Mouse (Mus musculus): ENCODE measurements at regions not wholly inside any gene's neighbourhood (a gene's known extent, or its start where the extent isn't known, plus 50 kb on each side); places are given as distances from the start of the nearest gene placed in this dataset.

DNA sequence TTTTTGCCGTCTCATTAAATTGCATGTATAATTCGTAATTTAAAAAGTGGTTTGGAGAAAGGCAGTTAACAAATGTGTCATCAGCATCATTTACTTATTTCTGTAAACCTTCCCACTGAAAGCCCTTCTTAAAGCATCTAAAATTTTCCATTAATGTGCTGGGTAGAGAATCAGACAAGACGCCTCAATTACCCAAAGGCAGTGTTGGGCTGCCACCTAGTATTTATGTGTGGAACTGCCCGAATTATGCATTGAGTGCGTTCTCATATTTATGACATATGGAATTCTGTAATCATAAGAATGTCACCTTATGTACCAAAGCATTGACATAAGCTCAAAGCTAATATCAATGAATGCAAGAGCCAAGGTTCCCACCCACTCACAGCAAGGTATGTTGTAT lies 300.7 kb downstream of the Pax3 start:
- Histone ChIP-seq H3K9ac (ENCODE audit: low read depth, low read length) (no peak overlapping the region), H3K4me1 (ENCODE audit: control insufficient read depth, low read depth, low read length) (no peaks in the 10 kb centered on the region), H3K4me3 (ENCODE audit: low read depth, low read length) (no peak overlapping the region), H3K4me2 (ENCODE audit: low read depth, low read length) (no peak overlapping the region), H3K9me3 (replicated peaks; ENCODE audit: control insufficient read depth, low read length) (no peaks in the 10 kb centered on the region; the same call in 1 of the 2 replicates), H3K36me3 (ENCODE audit: control insufficient read depth, insufficient read depth) (no peaks in the 10 kb centered on the region), H3K27ac (ENCODE audit: low read length) (no peak overlapping the region), H3K27me3 (ENCODE audit: control insufficient read depth, insufficient read depth, low read depth, low read length) (no peaks in the 10 kb centered on the region)
- no peak for ATAC-seq (ENCODE audit: low read depth)
- 52% methylated on average over 5 of the region's 5 CpGs for WGBS (ENCODE audit: insufficient replicate concordance)

DNA sequence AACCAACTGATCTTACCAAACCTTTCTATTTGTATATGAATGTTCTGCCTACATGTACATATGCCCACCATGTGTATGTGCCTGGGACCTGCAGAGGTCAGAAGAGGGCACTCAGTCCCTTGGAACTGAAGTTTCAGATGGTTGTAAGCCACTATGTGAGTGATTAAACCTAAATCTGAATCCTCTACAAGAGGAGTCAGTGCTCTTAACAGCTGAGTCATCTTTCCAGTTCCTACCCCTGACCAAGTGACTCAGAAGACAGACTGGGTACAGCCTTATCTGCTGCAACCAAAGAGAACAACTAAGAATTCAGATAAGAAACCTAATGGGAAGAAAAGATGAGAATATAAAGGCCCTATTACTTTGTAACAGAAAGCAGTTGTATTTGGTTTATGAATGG lies 317.9 kb downstream of the Pax3 start:
- no peak overlapping the region for H3K27ac ChIP-seq (ENCODE audit: low read length)
- H3K27me3 ChIP-seq (ENCODE audit: control insufficient read depth, insufficient read depth, low read depth, low read length): no peaks in the 10 kb centered on the region
- no peak overlapping the region for H3K4me3 ChIP-seq (ENCODE audit: low read depth, low read length)
- no peak overlapping the region for H3K4me2 ChIP-seq (ENCODE audit: low read depth, low read length)
- no peak overlapping the region for H3K9ac ChIP-seq (ENCODE audit: low read depth, low read length)
- no peaks in the 10 kb centered on the region for H3K36me3 ChIP-seq (ENCODE audit: control insufficient read depth, insufficient read depth)
- no peaks in the 10 kb centered on the region for H3K9me3 ChIP-seq (replicated peaks; ENCODE audit: control insufficient read depth, low read length)
- no peaks in the 10 kb centered on the region for H3K4me1 ChIP-seq (ENCODE audit: control insufficient read depth, low read depth, low read length)
- no peak for ATAC-seq (ENCODE audit: low read depth)

DNA sequence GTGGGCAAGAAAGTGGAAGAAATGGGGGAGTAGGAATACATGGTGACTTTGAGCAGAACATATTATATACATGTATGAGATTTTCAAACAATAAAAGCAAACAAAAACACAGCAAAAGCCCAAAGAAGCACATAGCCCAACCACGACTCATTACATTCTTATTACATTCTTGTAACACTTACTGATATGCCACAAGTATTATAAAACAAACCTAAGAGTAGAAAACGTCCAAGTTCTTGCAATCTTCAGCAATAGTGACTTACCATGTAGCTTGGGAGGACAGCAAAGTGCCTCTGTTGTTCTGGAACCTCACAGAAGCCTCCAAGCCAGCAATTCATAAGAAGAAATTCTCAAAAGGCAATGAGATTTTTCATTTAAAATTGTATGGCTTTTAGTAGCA lies 326.8 kb downstream of the Pax3 start:
- 23% methylated on average over 2 of the region's 2 CpGs for WGBS (ENCODE audit: insufficient replicate concordance)
- ATAC-seq (ENCODE audit: low read depth): no peak
- no peaks in the 10 kb centered on the region for H3K27me3 ChIP-seq (ENCODE audit: control insufficient read depth, insufficient read depth, low read depth, low read length)
- no peak overlapping the region for H3K27ac ChIP-seq (ENCODE audit: low read length)
- no peaks in the 10 kb centered on the region for H3K9me3 ChIP-seq (replicated peaks; ENCODE audit: control insufficient read depth, low read length)
- H3K36me3 ChIP-seq (ENCODE audit: control insufficient read depth, insufficient read depth): no peaks in the 10 kb centered on the region
- no peak overlapping the region for H3K4me3 ChIP-seq (ENCODE audit: low read depth, low read length)
- no peaks in the 10 kb centered on the region for H3K4me1 ChIP-seq (ENCODE audit: control insufficient read depth, low read depth, low read length)
- no peak overlapping the region for H3K9ac ChIP-seq (ENCODE audit: low read depth, low read length)
- H3K4me2 ChIP-seq (ENCODE audit: low read depth, low read length): no peak overlapping the region

DNA sequence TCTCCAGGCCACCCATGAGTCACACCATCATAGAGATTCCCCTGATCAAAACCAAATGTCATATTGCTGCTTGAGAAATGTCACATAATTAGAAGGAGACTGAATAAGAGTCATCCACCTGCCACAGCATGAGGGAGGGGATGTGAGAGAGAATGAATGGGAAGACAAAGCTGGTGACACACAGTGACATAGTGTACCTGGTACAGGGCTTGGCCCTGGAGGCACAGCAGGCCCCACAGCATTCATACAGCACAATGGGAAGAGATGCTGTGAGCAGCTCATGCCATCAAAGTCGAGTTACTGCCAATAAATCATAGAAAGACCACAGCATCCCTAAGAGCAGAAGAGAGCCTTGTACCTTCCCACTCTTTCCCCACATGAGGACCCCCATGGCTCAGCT lies 327.8 kb downstream of the Pax3 start:
- no peak for ATAC-seq (ENCODE audit: low read depth)

DNA sequence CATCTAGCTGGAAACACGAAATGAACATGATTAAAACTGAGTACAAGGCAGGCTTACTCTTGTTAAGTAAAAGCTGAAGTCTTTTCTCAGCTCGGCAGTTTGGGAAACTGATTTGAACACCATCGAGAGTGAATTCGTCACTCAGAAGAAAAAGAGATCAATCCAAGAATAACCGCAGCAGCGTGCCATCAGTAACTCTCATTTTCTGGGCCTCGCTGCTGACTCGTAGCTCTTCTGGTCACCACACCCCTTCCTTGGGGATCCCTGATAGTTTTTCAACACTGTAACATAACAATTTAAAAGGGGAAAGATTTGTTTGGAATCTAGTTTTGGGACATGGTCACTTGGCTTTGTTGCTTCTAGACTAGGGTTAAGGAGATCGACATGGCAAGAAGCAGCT lies 337.0 kb downstream of the Pax3 start:
- Histone ChIP-seq H3K4me2 (ENCODE audit: low read depth, low read length) (no peak overlapping the region), H3K27me3 (ENCODE audit: control insufficient read depth, insufficient read depth, low read depth, low read length) (no peaks in the 10 kb centered on the region), H3K9ac (ENCODE audit: low read depth, low read length) (no peak overlapping the region), H3K4me3 (ENCODE audit: low read depth, low read length) (no peak overlapping the region), H3K4me1 (ENCODE audit: control insufficient read depth, low read depth, low read length) (no peaks in the 10 kb centered on the region), H3K36me3 (ENCODE audit: control insufficient read depth, insufficient read depth) (no peaks in the 10 kb centered on the region), H3K9me3 (replicated peaks; ENCODE audit: control insufficient read depth, low read length) (no peaks in the 10 kb centered on the region), H3K27ac (ENCODE audit: low read length) (no peak overlapping the region)
- no peak for ATAC-seq (ENCODE audit: low read depth)
- WGBS (ENCODE audit: insufficient replicate concordance): 66% methylated on average over 9 of the region's 9 CpGs

More for the DNA sequence above, 327.8 kb downstream of the Pax3 start:
- no peak overlapping the region for H3K4me2 ChIP-seq (ENCODE audit: low read depth, low read length)
- no peak overlapping the region for H3K27ac ChIP-seq (ENCODE audit: low read length)
- no peak overlapping the region for H3K4me3 ChIP-seq (ENCODE audit: low read depth, low read length)
- H3K27me3 ChIP-seq (ENCODE audit: control insufficient read depth, insufficient read depth, low read depth, low read length): no peaks in the 10 kb centered on the region
- 38% methylated on average over 1 of the region's 1 CpGs for WGBS (ENCODE audit: insufficient replicate concordance)
- no peaks in the 10 kb centered on the region for H3K4me1 ChIP-seq (ENCODE audit: control insufficient read depth, low read depth, low read length)
- no peaks in the 10 kb centered on the region for H3K9me3 ChIP-seq (replicated peaks; ENCODE audit: control insufficient read depth, low read length)
- H3K36me3 ChIP-seq (ENCODE audit: control insufficient read depth, insufficient read depth): no peaks in the 10 kb centered on the region
- no peak overlapping the region for H3K9ac ChIP-seq (ENCODE audit: low read depth, low read length)

DNA sequence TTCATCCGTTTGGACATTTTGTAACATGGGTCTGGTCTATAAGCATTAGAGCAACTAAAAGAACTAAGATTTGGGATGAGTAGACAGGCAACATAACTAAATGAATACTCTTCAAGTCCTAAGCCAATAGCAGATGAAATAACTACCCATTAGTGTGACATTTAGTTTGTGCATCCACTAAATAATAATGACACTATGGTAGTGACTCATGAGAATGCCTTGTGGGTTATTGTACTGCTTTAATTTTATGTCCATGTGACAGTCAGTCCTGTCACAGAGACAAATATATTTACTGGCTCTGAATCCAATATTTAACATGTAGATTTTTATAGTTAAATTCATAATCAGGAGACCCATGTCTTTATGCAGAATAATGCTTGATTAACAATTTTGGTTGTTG lies 339.5 kb upstream of the Epha4 start:
- Histone ChIP-seq H3K27me3 (ENCODE audit: control insufficient read depth, insufficient read depth, low read depth, low read length) (no peaks in the 10 kb centered on the region), H3K4me2 (ENCODE audit: low read depth, low read length) (no peak overlapping the region), H3K9me3 (replicated peaks; ENCODE audit: control insufficient read depth, low read length) (no peaks in the 10 kb centered on the region), H3K36me3 (ENCODE audit: control insufficient read depth, insufficient read depth) (no peaks in the 10 kb centered on the region), H3K9ac (ENCODE audit: low read depth, low read length) (no peak overlapping the region), H3K27ac (ENCODE audit: low read length) (no peak overlapping the region), H3K4me1 (ENCODE audit: control insufficient read depth, low read depth, low read length) (no peaks in the 10 kb centered on the region), H3K4me3 (ENCODE audit: low read depth, low read length) (no peak overlapping the region)
- no peak for ATAC-seq (ENCODE audit: low read depth)
- 44% methylated on average over 1 of the region's 1 CpGs for WGBS (ENCODE audit: insufficient replicate concordance)

DNA sequence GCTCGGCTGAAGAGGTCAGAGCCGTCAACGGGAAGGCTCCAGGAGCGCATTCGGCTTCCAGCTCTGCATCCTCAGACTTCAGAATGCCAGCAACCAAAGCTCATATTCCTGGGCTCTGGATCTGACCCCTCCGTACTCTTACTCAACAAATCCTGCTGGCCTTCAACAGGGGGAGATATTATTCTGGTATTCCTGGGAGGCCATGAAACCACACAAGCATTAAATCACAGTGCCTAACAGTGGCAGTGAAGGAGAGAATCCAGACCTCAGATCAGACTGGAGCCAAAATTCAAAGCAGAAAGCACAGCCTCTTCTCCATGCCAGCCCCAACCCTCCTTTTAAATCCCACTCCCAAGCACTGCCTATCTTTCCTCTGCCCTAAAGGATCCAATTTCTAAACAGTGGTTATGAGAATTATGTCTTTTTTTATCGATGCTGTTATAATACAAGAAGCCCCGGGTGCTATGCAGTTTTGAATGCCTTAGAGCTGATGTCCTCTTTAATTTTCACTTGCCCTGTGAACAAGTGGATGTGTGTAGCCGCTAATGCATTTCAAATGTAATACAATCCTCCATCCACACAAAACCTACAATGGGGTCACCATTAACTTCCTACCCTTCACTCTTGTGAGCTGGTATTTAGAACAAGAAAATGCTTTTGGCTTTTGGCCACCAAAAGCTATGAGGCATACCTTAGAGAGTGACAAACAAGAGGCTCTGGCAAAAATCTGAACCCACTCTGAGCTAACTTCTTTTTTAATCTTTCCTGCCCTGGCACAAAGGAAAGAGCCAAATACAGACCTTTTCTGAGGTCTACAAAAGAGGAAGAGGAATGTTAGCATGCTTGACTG lies 333.1 kb upstream of the Epha4 start:
- Histone ChIP-seq H3K36me3 (ENCODE audit: control insufficient read depth, insufficient read depth) (no peaks in the 10 kb centered on the region), H3K4me2 (ENCODE audit: low read depth, low read length) (no peak overlapping the region), H3K27me3 (ENCODE audit: control insufficient read depth, insufficient read depth, low read depth, low read length) (no peaks in the 10 kb centered on the region), H3K4me3 (ENCODE audit: low read depth, low read length) (no peak overlapping the region), H3K4me1 (ENCODE audit: control insufficient read depth, low read depth, low read length) (no peaks in the 10 kb centered on the region), H3K9me3 (replicated peaks; ENCODE audit: control insufficient read depth, low read length) (no peaks in the 10 kb centered on the region), H3K27ac (ENCODE audit: low read length) (no peak overlapping the region), H3K9ac (ENCODE audit: low read depth, low read length) (no peak overlapping the region)
- ATAC-seq (ENCODE audit: low read depth): no peak
- 73% methylated on average over 9 of the region's 9 CpGs for WGBS (ENCODE audit: insufficient replicate concordance)

DNA sequence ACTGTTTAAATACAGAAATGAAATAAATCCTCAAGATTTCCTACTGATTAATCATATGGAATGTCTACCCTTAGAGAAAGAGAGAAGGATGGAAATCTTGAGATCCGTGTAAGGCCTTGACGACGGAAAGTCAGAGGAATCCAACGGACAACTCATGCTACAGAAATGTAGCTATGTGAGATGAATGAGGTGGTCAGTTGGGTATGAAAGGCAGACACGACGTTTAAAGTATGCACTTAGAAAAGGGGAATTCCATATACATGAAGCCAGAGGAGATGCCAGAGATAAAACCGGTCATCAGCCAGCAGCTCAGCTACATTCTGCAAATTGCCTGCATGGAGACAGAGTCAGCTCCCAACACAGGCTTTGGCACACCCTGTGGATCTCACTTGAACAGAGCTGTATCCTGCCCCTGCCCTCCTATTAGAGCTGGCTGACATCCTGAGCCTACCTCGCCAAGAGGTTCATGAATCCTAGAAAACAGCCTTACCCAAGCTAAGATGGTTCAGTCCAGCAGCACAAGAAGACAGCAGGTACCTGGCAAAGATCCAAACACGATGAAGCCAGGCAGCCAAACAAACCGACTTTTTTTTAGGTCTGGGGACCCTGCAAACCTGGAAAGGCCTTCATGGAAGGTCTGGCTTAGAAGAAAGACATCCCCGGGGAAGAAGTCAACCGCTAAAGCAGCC lies 331.3 kb upstream of the Epha4 start:
- Histone ChIP-seq H3K9ac (ENCODE audit: low read depth, low read length) (no peak overlapping the region), H3K4me1 (ENCODE audit: control insufficient read depth, low read depth, low read length) (no peaks in the 10 kb centered on the region), H3K9me3 (replicated peaks; ENCODE audit: control insufficient read depth, low read length) (no peaks in the 10 kb centered on the region), H3K36me3 (ENCODE audit: control insufficient read depth, insufficient read depth) (no peaks in the 10 kb centered on the region), H3K27ac (ENCODE audit: low read length) (no peak overlapping the region), H3K4me2 (ENCODE audit: low read depth, low read length) (no peak overlapping the region), H3K27me3 (ENCODE audit: control insufficient read depth, insufficient read depth, low read depth, low read length) (no peaks in the 10 kb centered on the region), H3K4me3 (ENCODE audit: low read depth, low read length) (no peak overlapping the region)
- WGBS (ENCODE audit: insufficient replicate concordance): 69% methylated on average over 12 of the region's 12 CpGs
- no peak for ATAC-seq (ENCODE audit: low read depth)

DNA sequence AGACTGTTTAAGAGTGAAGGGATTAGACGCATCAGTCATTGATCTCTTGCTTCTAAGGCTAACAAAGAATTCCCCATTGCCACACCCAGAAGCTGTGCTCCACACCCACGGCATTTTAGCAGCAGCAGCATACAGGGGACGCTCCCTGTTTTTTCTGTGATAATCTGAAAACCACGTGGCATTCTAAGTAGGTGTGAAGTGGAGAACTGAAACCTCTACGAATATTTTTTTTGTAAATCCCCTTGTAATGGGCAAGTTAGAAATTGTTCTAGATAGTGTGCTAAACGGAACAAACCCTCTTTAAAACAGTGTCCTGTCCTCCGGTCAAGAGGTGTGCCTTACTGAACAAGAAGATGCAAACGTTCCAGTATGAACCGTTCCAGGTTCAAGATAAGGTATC lies 325.8 kb upstream of the Epha4 start:
- Histone ChIP-seq H3K27ac (ENCODE audit: low read length) (no peak overlapping the region), H3K4me2 (ENCODE audit: low read depth, low read length) (no peak overlapping the region), H3K4me3 (ENCODE audit: low read depth, low read length) (no peak overlapping the region), H3K36me3 (ENCODE audit: control insufficient read depth, insufficient read depth) (no peaks in the 10 kb centered on the region), H3K27me3 (ENCODE audit: control insufficient read depth, insufficient read depth, low read depth, low read length) (no peaks in the 10 kb centered on the region), H3K4me1 (ENCODE audit: control insufficient read depth, low read depth, low read length) (no peaks in the 10 kb centered on the region), H3K9ac (ENCODE audit: low read depth, low read length) (no peak overlapping the region), H3K9me3 (replicated peaks; ENCODE audit: control insufficient read depth, low read length) (no peaks in the 10 kb centered on the region)
- no peak for ATAC-seq (ENCODE audit: low read depth)
- 58% methylated on average over 9 of the region's 9 CpGs for WGBS (ENCODE audit: insufficient replicate concordance)
